9 mouse cellular contexts compared by ENCODE assay signal in the genomic region with DNA sequence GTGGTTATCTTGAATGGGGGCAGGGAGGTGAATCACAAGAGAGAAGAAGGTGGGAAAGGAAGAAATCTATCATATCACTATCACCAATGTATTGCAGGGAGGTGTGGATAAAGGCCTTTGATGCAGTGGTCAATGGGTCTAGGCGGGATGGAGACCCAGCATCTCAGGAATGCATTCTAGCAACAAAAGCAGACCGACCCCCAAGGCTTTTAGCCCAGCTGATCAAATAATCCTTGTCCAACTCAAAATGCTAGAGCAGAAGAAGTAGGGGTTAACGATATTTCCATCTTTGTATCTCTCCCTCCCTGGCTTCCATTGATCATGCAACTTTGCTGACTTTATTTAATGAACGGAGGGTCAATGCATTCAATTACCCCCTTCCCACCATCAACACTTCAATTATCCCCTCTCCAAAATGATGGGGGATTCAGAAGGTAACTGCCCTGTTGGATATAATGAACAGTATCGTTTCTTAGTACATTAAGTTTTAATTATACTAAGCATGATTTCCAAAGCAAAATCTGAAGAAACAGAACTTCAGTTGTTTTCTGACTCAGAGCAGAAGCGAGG.
DNase-seq lines count a peak whose midpoint lies in the region; ATAC-seq and TF ChIP-seq lines count a peak whose summit lies in the region.
"Had no signal": no experiment of that assay in that cellular context is flagged by ENCODE, and none has a peak within 500 bp of the region (broad histone marks: within the 10 kb centered on the region; RNA-seq: fewer than 3 reads in every experiment).

No protein-coding gene starts in this region.

- 0 out of 2 replicates have a peak overlapping the region, but pooled peaks have one; percentile 29 for H3K4me2 ChIP-seq in hindbrain, embryonic 12.5 days (replicated peaks)
- peak overlapping the region; percentile 38; the same call in 1 of the 2 replicates for H3K4me2 ChIP-seq in midbrain, embryonic 16.5 days (ENCODE audit: low read length)
- no peak overlapping the region for H3K4me2 ChIP-seq in liver, postnatal 0 days (ENCODE audit: low read depth, low read length)

- no peak for TF ChIP-seq CTCF in liver, postnatal 0 days (IDR thresholded peaks at IDR 0.05; ENCODE audit: low read depth)

- peak overlapping the region; percentile 36 for H3K27ac ChIP-seq in embryonic facial prominence, embryonic 10.5 days (replicated peaks)
- H3K27ac ChIP-seq in hindbrain, embryonic 12.5 days = peak overlapping the region; percentile 81
- no peak overlapping the region; the same call in 1 of the 2 replicates for H3K27ac ChIP-seq in midbrain, embryonic 16.5 days (ENCODE audit: low read length)
- H3K27ac ChIP-seq in liver, postnatal 0 days (ENCODE audit: low read depth) = no peak overlapping the region

- WGBS in embryonic facial prominence, embryonic 10.5 days = 21% methylated on average over 6 of the region's 6 CpGs
- WGBS in hindbrain, embryonic 12.5 days = 12% methylated on average over 6 of the region's 6 CpGs
- WGBS in midbrain, embryonic 16.5 days = 13% methylated on average over 6 of the region's 6 CpGs
- WGBS in liver, postnatal 0 days (ENCODE audit: insufficient replicate concordance) = 64% methylated on average over 6 of the region's 6 CpGs

- H3K27me3 ChIP-seq in embryonic facial prominence, embryonic 10.5 days (replicated peaks; ENCODE audit: low read depth, poor library complexity, severe bottlenecking) = peaks cover 30% of the 10 kb centered on the region; the same call in 1 of the 2 replicates
- H3K27me3 ChIP-seq in hindbrain, embryonic 12.5 days = no peaks in the 10 kb centered on the region
- H3K27me3 ChIP-seq in midbrain, embryonic 16.5 days (ENCODE audit: control insufficient read depth, insufficient read depth, low read depth, low read length) = no peaks in the 10 kb centered on the region
- no peaks in the 10 kb centered on the region for H3K27me3 ChIP-seq in liver, postnatal 0 days (ENCODE audit: insufficient read depth, low read length)

- 0 out of 2 replicates have a peak overlapping the region, but pooled peaks have one; percentile 33 for H3K9ac ChIP-seq in hindbrain, embryonic 12.5 days
- H3K9ac ChIP-seq in midbrain, embryonic 16.5 days (ENCODE audit: low read depth, low read length) = no peak overlapping the region
- H3K9ac ChIP-seq in liver, postnatal 0 days (replicated peaks) = no peak overlapping the region

- H3K4me1 ChIP-seq in embryonic facial prominence, embryonic 10.5 days = peaks cover 59% of the 10 kb centered on the region
- H3K4me1 ChIP-seq in hindbrain, embryonic 12.5 days = peaks cover 78% of the 10 kb centered on the region
- peaks cover 46% of the 10 kb centered on the region for H3K4me1 ChIP-seq in midbrain, embryonic 16.5 days (ENCODE audit: control insufficient read depth, insufficient read depth, low read length)
- peaks cover 2% of the 10 kb centered on the region; the same call in 1 of the 2 replicates for H3K4me1 ChIP-seq in liver, postnatal 0 days (ENCODE audit: insufficient read depth)

- TF ChIP-seq EP300 in liver, postnatal 0 days (IDR thresholded peaks at IDR 0.05; ENCODE audit: low read depth) = no peak

- peak; percentile 70 for DNase-seq in embryo, embryonic 10.5 days (ENCODE audit: low spot score)
- DNase-seq in embryonic facial prominence, embryonic 10.5 days (ENCODE audit: low spot score) = peak; percentile 29
- no peak for DNase-seq in testis, postnatal 14 days (ENCODE audit: low spot score)
- no peak for DNase-seq in gastrocnemius, postnatal 36 days
- no peak for DNase-seq in left cerebral cortex, adult 9 months (ENCODE audit: low spot score in 2 of 2)
- no peak for DNase-seq in liver, postnatal 0 days

- no peaks in the 10 kb centered on the region for H3K9me3 ChIP-seq in embryonic facial prominence, embryonic 10.5 days
- H3K9me3 ChIP-seq in hindbrain, embryonic 12.5 days (replicated peaks) = no peaks in the 10 kb centered on the region
- H3K9me3 ChIP-seq in midbrain, embryonic 16.5 days (replicated peaks; ENCODE audit: control insufficient read depth, low read length, poor library complexity, severe bottlenecking) = no peaks in the 10 kb centered on the region
- H3K9me3 ChIP-seq in liver, postnatal 0 days (ENCODE audit: low read length) = no peaks in the 10 kb centered on the region

- peaks cover 15% of the 10 kb centered on the region for H3K36me3 ChIP-seq in embryonic facial prominence, embryonic 10.5 days (replicated peaks)
- peaks cover 14% of the 10 kb centered on the region for H3K36me3 ChIP-seq in hindbrain, embryonic 12.5 days
- no peaks in the 10 kb centered on the region for H3K36me3 ChIP-seq in midbrain, embryonic 16.5 days (ENCODE audit: control insufficient read depth, insufficient read depth, low read length)
- no peaks in the 10 kb centered on the region for H3K36me3 ChIP-seq in liver, postnatal 0 days (replicated peaks; ENCODE audit: insufficient read depth, low read length)

- no peak overlapping the region for H3K4me3 ChIP-seq in embryonic facial prominence, embryonic 10.5 days
- H3K4me3 ChIP-seq in hindbrain, embryonic 12.5 days = no peak overlapping the region
- no peak overlapping the region for H3K4me3 ChIP-seq in midbrain, embryonic 16.5 days (ENCODE audit: low read depth, low read length)
- no peak overlapping the region for H3K4me3 ChIP-seq in liver, postnatal 0 days (ENCODE audit: low read depth, low read length)

- no peak for ATAC-seq in hindbrain, embryonic 12.5 days (ENCODE audit: low FRiP score)
- no peak for ATAC-seq in midbrain, embryonic 16.5 days
- ATAC-seq in liver, postnatal 0 days = no peak
- ATAC-seq: activated CD4-positive, CD25-positive, alpha-beta regulatory T cell, adult 4 months had no signal

- intact Hi-C loops in gastrocnemius, postnatal 36 days (cut with DNase I) = no loop called here

Comparison
In these comparisons a context has a peak if more than half of its experiments do, and no peak if none do; other contexts are left out.
1. DNase-seq: peak in embryo, embryonic 10.5 days (single experiment) and embryonic facial prominence, embryonic 10.5 days (single experiment); none in testis, postnatal 14 days (single experiment), gastrocnemius, postnatal 36 days (0 of 2), left cerebral cortex, adult 9 months (0 of 2) and liver, postnatal 0 days (single experiment).
2. H3K27ac ChIP-seq: peak in embryonic facial prominence, embryonic 10.5 days (single experiment) and hindbrain, embryonic 12.5 days (single experiment); none in midbrain, embryonic 16.5 days (single experiment) and liver, postnatal 0 days (single experiment).